Mouse (Mus musculus): ENCODE measurements around the gene Aqp5. TPM values are rescaled to one million over a fixed set of nuclear protein-coding genes. Genes with fewer than 3 reads are reported as not detected.

Gene Aqp5
- not detected for polyA plus RNA-seq (2014; fragmentation: Illumina TruSeq; extraction: RNeasy Lipid Tissue Mini Kit (QIAGEN cat#74804); ENCODE audit: low read depth, low replicate concordance)

GRCm38 (mm10) chr15:99590429-99591084 lies at the start of gene Aqp5:
TSS of gene Aqp5 (plus strand) at chr15:99590782.

GRCm38 (mm10) chr15:99578802-99579485 lies 11.6 kb upstream of the Aqp5 start, which contains the start of gene Aqp2:
TSS of gene Aqp2 (plus strand) at chr15:99579055.

GRCm38 (mm10) chr15:99600986-99601822 lies 10.6 kb downstream of the Aqp5 start, which contains the start of gene Aqp6:
TSS of gene Aqp6 (plus strand) at chr15:99601400.

Other genes with a start within 250 kb of the Aqp5 start
- 16.8 TPM for gene Fmnl3, start 220.3 kb upstream of the Aqp5 start, polyA plus RNA-seq (2014; fragmentation: Illumina TruSeq; extraction: RNeasy Lipid Tissue Mini Kit (QIAGEN cat#74804); ENCODE audit: low read depth, low replicate concordance)
- gene Tmbim6, start 197.9 kb upstream of the Aqp5 start, polyA plus RNA-seq (2014; fragmentation: Illumina TruSeq; extraction: RNeasy Lipid Tissue Mini Kit (QIAGEN cat#74804); ENCODE audit: low read depth, low replicate concordance), result 191 TPM
- 3.4 TPM for gene Nckap5l, start 133.0 kb upstream of the Aqp5 start, polyA plus RNA-seq (2014; fragmentation: Illumina TruSeq; extraction: RNeasy Lipid Tissue Mini Kit (QIAGEN cat#74804); ENCODE audit: low read depth, low replicate concordance)
- 3.9 TPM for gene Bcdin3d, start 116.1 kb upstream of the Aqp5 start, polyA plus RNA-seq (2014; fragmentation: Illumina TruSeq; extraction: RNeasy Lipid Tissue Mini Kit (QIAGEN cat#74804); ENCODE audit: low read depth, low replicate concordance)
- gene Faim2, start 62.6 kb upstream of the Aqp5 start, polyA plus RNA-seq (2014; fragmentation: Illumina TruSeq; extraction: RNeasy Lipid Tissue Mini Kit (QIAGEN cat#74804); ENCODE audit: low read depth, low replicate concordance), result 0.31 TPM
- gene Aqp2, start 11.7 kb upstream of the Aqp5 start, polyA plus RNA-seq (2014; fragmentation: Illumina TruSeq; extraction: RNeasy Lipid Tissue Mini Kit (QIAGEN cat#74804); ENCODE audit: low read depth, low replicate concordance), result not detected
- gene Aqp6, start 10.6 kb downstream of the Aqp5 start, polyA plus RNA-seq (2014; fragmentation: Illumina TruSeq; extraction: RNeasy Lipid Tissue Mini Kit (QIAGEN cat#74804); ENCODE audit: low read depth, low replicate concordance), result not detected
- 1.5 TPM for gene Racgap1, start 60.9 kb downstream of the Aqp5 start, polyA plus RNA-seq (2014; fragmentation: Illumina TruSeq; extraction: RNeasy Lipid Tissue Mini Kit (QIAGEN cat#74804); ENCODE audit: low read depth, low replicate concordance)
- 1.3 TPM for gene Asic1, start 79.6 kb downstream of the Aqp5 start, polyA plus RNA-seq (2014; fragmentation: Illumina TruSeq; extraction: RNeasy Lipid Tissue Mini Kit (QIAGEN cat#74804); ENCODE audit: low read depth, low replicate concordance)
- 31.2 TPM for gene Smarcd1, start 111.3 kb downstream of the Aqp5 start, polyA plus RNA-seq (2014; fragmentation: Illumina TruSeq; extraction: RNeasy Lipid Tissue Mini Kit (QIAGEN cat#74804); ENCODE audit: low read depth, low replicate concordance)
- gene Gm17349, start 114.7 kb downstream of the Aqp5 start, polyA plus RNA-seq (2014; fragmentation: Illumina TruSeq; extraction: RNeasy Lipid Tissue Mini Kit (QIAGEN cat#74804); ENCODE audit: low read depth, low replicate concordance), result not detected
- 57.8 TPM for gene Gpd1, start 126.7 kb downstream of the Aqp5 start, polyA plus RNA-seq (2014; fragmentation: Illumina TruSeq; extraction: RNeasy Lipid Tissue Mini Kit (QIAGEN cat#74804); ENCODE audit: low read depth, low replicate concordance)
- 216 TPM for gene Cox14, start 134.8 kb downstream of the Aqp5 start, polyA plus RNA-seq (2014; fragmentation: Illumina TruSeq; extraction: RNeasy Lipid Tissue Mini Kit (QIAGEN cat#74804); ENCODE audit: low read depth, low replicate concordance)
- 29.1 TPM for gene Cers5, start 182.1 kb downstream of the Aqp5 start, polyA plus RNA-seq (2014; fragmentation: Illumina TruSeq; extraction: RNeasy Lipid Tissue Mini Kit (QIAGEN cat#74804); ENCODE audit: low read depth, low replicate concordance)

Data from heart, adult 10 weeks (tissue).